Mouse (Mus musculus) bone marrow macrophage, adult 2 months (primary cell): ENCODE measurements around the gene Cln6. TPM values are rescaled to one million over a fixed set of nuclear protein-coding genes. Genes with fewer than 3 reads are reported as not detected.

Experiments
- H3K27ac ChIP-seq: 2 replicates; pipeline ENCODE4 v1.5.1; 2012; ENCODE audit warnings: low read depth, low read length; ENCODE audit not compliant: insufficient read depth
- H3K4me1 ChIP-seq: 2 replicates; pipeline ENCODE4 v1.6.1; 2012; ENCODE audit warnings: low read length; ENCODE audit not compliant: control insufficient read depth, insufficient read depth
- H3K4me3 ChIP-seq: 2 replicates; pipeline ENCODE4 v1.5.1; 2012; ENCODE audit warnings: mild to moderate bottlenecking, low read length, moderate library complexity; ENCODE audit not compliant: insufficient read depth
- CTCF ChIP-seq: IDR thresholded peaks from 2 replicates; pipeline ENCODE4 v1.5.1; 2012; ENCODE audit warnings: low read depth, mild to moderate bottlenecking, low read length, moderate library complexity
- POLR2A ChIP-seq: IDR thresholded peaks from 2 replicates; pipeline ENCODE4 v1.6.1; 2012; ENCODE audit warnings: mild to moderate bottlenecking, low read depth, low read length, borderline replicate concordance
- polyA plus RNA-seq: library from polyadenylated mRNA; stranded (reverse); fragments of >200 nt; gene quantifications from 2 replicates; pipeline ENCODE4 v1.2.4, GENCODE M21; 2012; ENCODE audit not compliant: missing spikeins, insufficient read depth, insufficient read length

The Cln6 gene
- polyA plus RNA-seq, 1 experiment = 113 TPM

- H3K27ac ChIP-seq = no peak overlapping the region; the same call in 1 of the 2 replicates
- H3K4me3 ChIP-seq = peak overlapping the region; percentile 44; the same call in 1 of the 2 replicates
- peaks cover 6% of the 10 kb centered on the region for H3K4me1 ChIP-seq
- TF ChIP-seq POLR2A (no peak), CTCF (no peak; the same call in 1 of the 2 replicates)
Measured at GRCm38 (mm10) chr9:62828662-62829086, 9.9 kb upstream of the Cln6 start.

- Histone ChIP-seq H3K27ac (peak overlapping the region; percentile 35), H3K4me1 (peaks cover 6% of the 10 kb centered on the region), H3K4me3 (no peak overlapping the region)
- no peak for TF ChIP-seq POLR2A
- TF ChIP-seq CTCF = no peak
Measured at GRCm38 (mm10) chr9:62829877-62830276, 8.7 kb upstream of the Cln6 start.

- Histone ChIP-seq H3K27ac (no peak overlapping the region), H3K4me1 (peaks cover 10% of the 10 kb centered on the region), H3K4me3 (no peak overlapping the region)
- TF ChIP-seq POLR2A (no peak), CTCF (no peak)
Measured at GRCm38 (mm10) chr9:62834906-62835305, 3.7 kb upstream of the Cln6 start.

- H3K27ac ChIP-seq = no peak overlapping the region
- peaks cover 14% of the 10 kb centered on the region for H3K4me1 ChIP-seq
- TF ChIP-seq CTCF (no peak), POLR2A (no peak)
- H3K4me3 ChIP-seq = no peak overlapping the region
Measured at GRCm38 (mm10) chr9:62835705-62836446, 2.7 kb upstream of the Cln6 start.

- H3K4me3 ChIP-seq = no peak overlapping the region
- H3K4me1 ChIP-seq = peaks cover 14% of the 10 kb centered on the region
- H3K27ac ChIP-seq = peak overlapping the region; percentile 65; the same call in 1 of the 2 replicates
- TF ChIP-seq CTCF (no peak), POLR2A (no peak)
Measured at GRCm38 (mm10) chr9:62837611-62838010, 974 bp upstream of the Cln6 start.

- peak overlapping the region; percentile 65 for H3K27ac ChIP-seq
- TF ChIP-seq CTCF (no peak), POLR2A (no peak)
- H3K4me1 ChIP-seq = peaks cover 14% of the 10 kb centered on the region
- H3K4me3 ChIP-seq = peak overlapping the region; percentile 51
Measured at GRCm38 (mm10) chr9:62838146-62838505, 459 bp upstream of the Cln6 start.

GRCm38 (mm10) chr9:62839172-62839770 lies 686 bp downstream of the Cln6 start:
- peak overlapping the region; percentile 76 for H3K4me3 ChIP-seq
- no peak for TF ChIP-seq POLR2A
- no peak for TF ChIP-seq CTCF
- H3K4me1 ChIP-seq = peaks cover 15% of the 10 kb centered on the region
- H3K27ac ChIP-seq = peak overlapping the region; percentile 77

GRCm38 (mm10) chr9:62843356-62844024 lies 4.9 kb downstream of the Cln6 start:
- Histone ChIP-seq H3K4me3 (no peak overlapping the region), H3K27ac (no peak overlapping the region), H3K4me1 (peaks cover 20% of the 10 kb centered on the region)
- no peak for TF ChIP-seq POLR2A
- no peak for TF ChIP-seq CTCF

GRCm38 (mm10) chr9:62844461-62844860 lies 5.9 kb downstream of the Cln6 start:
- no peak overlapping the region for H3K27ac ChIP-seq
- H3K4me1 ChIP-seq = peaks cover 18% of the 10 kb centered on the region
- no peak overlapping the region for H3K4me3 ChIP-seq
- TF ChIP-seq CTCF = no peak

GRCm38 (mm10) chr9:62847694-62848093 lies 9.1 kb downstream of the Cln6 start:
- H3K4me1 ChIP-seq = peaks cover 10% of the 10 kb centered on the region
- H3K27ac ChIP-seq = no peak overlapping the region
- TF ChIP-seq POLR2A (no peak), CTCF (peak; percentile 100)
- no peak overlapping the region for H3K4me3 ChIP-seq
